Mouse (Mus musculus) midbrain, postnatal 0 days (tissue): ENCODE measurements around the gene Olfr243. TPM values are rescaled to one million over a fixed set of nuclear protein-coding genes. Genes with fewer than 3 reads are reported as not detected.
"Not testable (repeated sequence)": the region's sequence is repeated elsewhere in the genome, so short reads cannot be mapped to it uniquely, and the experiment has no call there.

Source experiments
- ATAC-seq: fragments of 200-750 bp; cut with Nextera tagmentation; 2 replicates; pipeline ENCODE4 v1.8.0; 2017; ENCODE audit warnings: moderate number of reproducible peaks, mild to moderate bottlenecking, moderate TSS enrichment, moderate library complexity; ENCODE audit not compliant: low FRiP score
- DNase-seq: peaks from one replicate; pipeline ENCODE4 v3.0.0-alpha.2; 2015; ENCODE audit warnings: low spot score
- H3K27ac ChIP-seq: fragments of 300-500 bp; sonication (generic); 2 replicates; pipeline ENCODE4 v1.5.1; 2014; ENCODE audit warnings: low read depth, mild to moderate bottlenecking, low read length, mixed read lengths
- H3K27me3 ChIP-seq: fragments of 300-500 bp; sonication (generic); 2 replicates; pipeline ENCODE4 v1.6.1; 2014; ENCODE audit warnings: low read length, control low read depth, mixed read lengths; ENCODE audit not compliant: insufficient read depth
- H3K36me3 ChIP-seq: fragments of 300-500 bp; sonication (generic); 2 replicates; pipeline ENCODE4 v1.6.1; 2014; ENCODE audit warnings: low read length, control low read depth, mixed read lengths; ENCODE audit not compliant: insufficient read depth
- H3K4me1 ChIP-seq: fragments of 300-500 bp; sonication (generic); 2 replicates; pipeline ENCODE4 v1.6.1; 2014; ENCODE audit warnings: mild to moderate bottlenecking, control low read depth, antibody characterized with exemption, low read length, mixed read lengths; ENCODE audit not compliant: insufficient read depth
- H3K4me2 ChIP-seq: fragments of 300-500 bp; sonication (generic); 2 replicates; pipeline ENCODE4 v1.6.1; 2014; ENCODE audit warnings: low read depth, mild to moderate bottlenecking, low read length, mixed read lengths; ENCODE audit not compliant: poor library complexity, severe bottlenecking
- H3K4me3 ChIP-seq: fragments of 300-500 bp; sonication (generic); 2 replicates; pipeline ENCODE4 v1.5.1; 2014; ENCODE audit warnings: low read depth, mild to moderate bottlenecking, low read length, moderate library complexity
- H3K9ac ChIP-seq: fragments of 300-500 bp; sonication (generic); replicated peaks from 2 replicates; pipeline ENCODE4 v1.6.1; 2014; ENCODE audit warnings: mild to moderate bottlenecking, low read length, moderate library complexity, mixed read lengths; ENCODE audit not compliant: poor library complexity, severe bottlenecking
- H3K9me3 ChIP-seq: fragments of 300-500 bp; sonication (generic); 2 replicates; pipeline ENCODE4 v1.6.1; 2016; ENCODE audit warnings: low read length, control low read depth
- CTCF ChIP-seq: IDR thresholded peaks from 2 replicates; pipeline ENCODE4 v1.5.1; 2016; ENCODE audit warnings: antibody characterized with exemption, mild to moderate bottlenecking
- WGBS: fragments of 180-500 bp; shearing (Covaris S2); extraction: QIAGEN DNeasy Blood & Tissue Kit; methylation state at CpG from one replicate; pipeline ENCODE4 v1.1.7; 2014; 5-methylcytosine and 5-hydroxymethylcytosine counted together
- polyA plus RNA-seq: library from polyadenylated mRNA; unstranded; fragments of >200 nt; fragmentation: Nextera tagmentation; extraction: Ambion mirVana; gene quantifications from 2 replicates; pipeline ENCODE4 v1.2.1, GENCODE M21; 2015
- total RNA-seq: library from RNA; depleted of rRNA; stranded (reverse); fragments of >200 nt; gene quantifications from 2 replicates; pipeline ENCODE4 v1.2.3, GENCODE M21; 2014; rRNA removed

The Olfr243 gene
- total RNA-seq: not detected in 2 replicates
- polyA plus RNA-seq: not detected in 2 replicates

DNA sequence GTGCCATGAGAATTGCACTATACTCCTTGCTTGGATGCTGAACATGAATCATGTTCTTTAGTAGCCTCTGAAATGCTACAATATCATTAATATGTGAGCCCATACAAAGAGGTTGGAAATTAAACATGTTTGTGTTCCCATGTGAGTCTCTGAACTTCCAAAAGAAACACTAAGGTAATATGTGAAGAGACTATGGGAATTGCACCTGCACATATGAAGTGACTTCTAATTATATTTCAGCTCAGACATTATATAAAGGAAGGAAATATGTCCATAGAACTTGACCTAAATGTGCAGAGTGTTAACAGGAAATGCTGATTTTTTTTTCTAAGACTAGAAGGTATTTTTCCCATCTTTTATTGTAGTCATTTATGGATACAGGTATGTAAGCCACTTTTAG lies at the start of gene Olfr243:
Gene Olfr243, plus strand, starts transcription at position 301 of the 400 bp plus-strand sequence.
- H3K4me2 ChIP-seq: no peak within 1 kb of the TSS
- no peak for ATAC-seq
- no peak for TF ChIP-seq CTCF
- no peak within 1 kb of the TSS for H3K9ac ChIP-seq
- DNase-seq: no peak
- no peaks in the 10 kb centered on the region for H3K9me3 ChIP-seq
- H3K4me3 ChIP-seq: no peak within 1 kb of the TSS
- H3K4me1 ChIP-seq: no peaks in the 10 kb centered on the region
- no peak within 1 kb of the TSS for H3K27ac ChIP-seq
- H3K27me3 ChIP-seq: no peaks in the 10 kb centered on the region
- H3K36me3 ChIP-seq: no peaks in the 10 kb centered on the region

DNA sequence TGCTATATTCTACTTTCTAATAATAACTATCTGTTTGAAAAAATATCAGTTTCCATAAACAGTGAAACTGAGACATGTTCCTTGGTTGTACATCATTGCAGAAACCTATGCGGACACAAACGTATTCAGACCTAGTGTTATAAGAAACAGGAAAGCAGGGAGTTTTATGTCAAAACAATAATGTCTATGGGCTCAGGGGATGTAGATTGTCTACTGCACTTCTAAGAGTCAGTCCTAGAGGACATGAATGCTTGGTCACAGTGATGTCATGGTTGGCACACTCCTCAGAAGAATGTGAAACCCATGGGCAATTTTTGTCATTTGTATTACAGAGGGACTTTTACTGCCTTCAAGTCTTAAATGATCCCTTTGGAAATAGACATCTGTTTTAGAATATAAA lies 43.4 kb upstream of the Olfr243 start, which contains the start of gene Olfr624:
Gene Olfr624, minus strand, starts transcription at position 101 of the 400 bp plus-strand sequence.
- DNase-seq: no peak
- no peaks in the 10 kb centered on the region for H3K9me3 ChIP-seq
- no peak within 1 kb of the TSS for H3K9ac ChIP-seq
- no peak within 1 kb of the TSS for H3K4me3 ChIP-seq
- H3K4me2 ChIP-seq: no peak within 1 kb of the TSS
- WGBS: 94% methylated on average over 2 of the region's 2 CpGs
- H3K27ac ChIP-seq: no peak within 1 kb of the TSS
- H3K36me3 ChIP-seq: no peaks in the 10 kb centered on the region
- no peaks in the 10 kb centered on the region for H3K27me3 ChIP-seq
- no peak for ATAC-seq
- no peaks in the 10 kb centered on the region for H3K4me1 ChIP-seq
- TF ChIP-seq CTCF: no peak

DNA sequence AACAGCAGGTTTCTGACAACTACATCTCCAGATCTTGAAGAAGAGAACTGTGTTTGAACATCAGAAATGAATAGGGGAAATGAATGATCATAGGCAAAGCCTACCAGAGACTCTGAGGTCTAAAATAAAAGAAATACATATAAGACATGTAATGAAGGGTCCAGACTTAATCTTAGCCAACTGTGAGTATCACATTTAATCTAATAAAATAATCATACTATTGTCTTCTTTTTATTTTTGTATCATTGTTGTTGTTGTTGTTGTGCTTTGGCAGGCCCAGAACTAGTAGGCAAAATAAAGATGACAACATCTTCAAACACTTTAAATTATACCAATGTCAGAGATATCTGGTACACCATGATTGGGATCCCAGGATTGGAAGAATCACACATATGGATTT lies 32.1 kb upstream of the Olfr243 start, which contains the start of gene Olfr625-ps1:
Gene Olfr625-ps1, plus strand, starts transcription at position 301 of the 400 bp plus-strand sequence.
- H3K4me2 ChIP-seq: no peak within 1 kb of the TSS
- ATAC-seq (no peak), DNase-seq (no peak)
- no peaks in the 10 kb centered on the region for H3K27me3 ChIP-seq
- H3K4me3 ChIP-seq: no peak within 1 kb of the TSS
- no peak within 1 kb of the TSS for H3K9ac ChIP-seq
- no peak for TF ChIP-seq CTCF
- H3K9me3 ChIP-seq: no peaks in the 10 kb centered on the region
- H3K4me1 ChIP-seq: no peaks in the 10 kb centered on the region
- no peak within 1 kb of the TSS for H3K27ac ChIP-seq
- H3K36me3 ChIP-seq: no peaks in the 10 kb centered on the region

DNA sequence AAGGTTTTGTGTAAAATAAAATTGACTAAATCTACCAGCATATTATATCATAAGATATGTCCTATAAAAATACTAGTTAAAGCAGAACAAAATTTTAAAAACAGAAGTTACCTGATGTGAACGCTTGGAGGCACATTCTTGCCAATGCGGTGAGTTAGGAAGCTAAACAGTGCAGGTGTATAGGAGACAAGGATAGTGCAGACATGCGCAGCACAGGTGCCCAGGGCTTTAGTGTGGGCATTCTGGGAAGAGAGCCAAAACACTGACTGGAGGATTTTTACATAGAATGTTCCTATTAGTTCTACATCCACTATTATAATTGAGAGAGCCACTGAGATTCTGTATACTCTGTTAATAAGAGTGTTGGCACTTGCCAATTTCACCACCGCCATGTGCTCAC lies 15.0 kb upstream of the Olfr243 start:
- WGBS: 82% methylated on average over 4 of the region's 4 CpGs
- H3K9ac ChIP-seq: no peak overlapping the region

DNA sequence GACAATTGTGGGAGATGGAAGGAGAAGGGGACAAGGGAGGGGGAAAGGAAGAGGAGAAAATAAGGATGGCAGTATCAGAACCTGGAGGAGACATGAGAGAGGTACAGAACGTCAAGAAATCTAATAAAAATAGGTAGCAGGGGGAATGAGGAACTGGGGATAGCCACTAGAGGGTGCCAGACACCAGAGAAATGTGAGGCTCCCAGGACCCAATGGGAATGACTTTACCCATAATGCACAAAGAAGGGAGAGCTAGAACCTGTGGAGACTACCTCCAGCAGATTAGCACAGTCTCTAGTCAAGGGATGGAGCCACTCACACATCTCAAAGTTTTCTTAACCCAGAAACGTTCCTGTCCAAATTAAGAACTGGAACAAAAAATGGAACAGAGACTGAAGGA lies 2.4 kb upstream of the Olfr243 start:
- no peak overlapping the region for H3K27ac ChIP-seq
- H3K9me3 ChIP-seq: no peaks in the 10 kb centered on the region
- no peak overlapping the region for H3K4me2 ChIP-seq
- no peaks in the 10 kb centered on the region for H3K4me1 ChIP-seq
- WGBS: 38% methylated on average over 2 of the region's 2 CpGs
- no peak overlapping the region for H3K9ac ChIP-seq
- no peak for DNase-seq
- ATAC-seq: no peak
- peak; percentile 24 for TF ChIP-seq CTCF
- no peaks in the 10 kb centered on the region for H3K36me3 ChIP-seq
- H3K4me3 ChIP-seq: no peak overlapping the region
- H3K27me3 ChIP-seq: no peaks in the 10 kb centered on the region

More for the DNA sequence above, 15.0 kb upstream of the Olfr243 start:
- H3K36me3 ChIP-seq: no peaks in the 10 kb centered on the region
- DNase-seq (peak; percentile 40), ATAC-seq (0 out of 2 replicates have a peak, but pooled peaks have one; percentile 54)
- H3K27me3 ChIP-seq: no peaks in the 10 kb centered on the region
- no peak overlapping the region for H3K4me3 ChIP-seq
- H3K4me1 ChIP-seq: no peaks in the 10 kb centered on the region
- H3K4me2 ChIP-seq: no peak overlapping the region
- H3K9me3 ChIP-seq: no peaks in the 10 kb centered on the region
- H3K27ac ChIP-seq: no peak overlapping the region
- no peak for TF ChIP-seq CTCF

DNA sequence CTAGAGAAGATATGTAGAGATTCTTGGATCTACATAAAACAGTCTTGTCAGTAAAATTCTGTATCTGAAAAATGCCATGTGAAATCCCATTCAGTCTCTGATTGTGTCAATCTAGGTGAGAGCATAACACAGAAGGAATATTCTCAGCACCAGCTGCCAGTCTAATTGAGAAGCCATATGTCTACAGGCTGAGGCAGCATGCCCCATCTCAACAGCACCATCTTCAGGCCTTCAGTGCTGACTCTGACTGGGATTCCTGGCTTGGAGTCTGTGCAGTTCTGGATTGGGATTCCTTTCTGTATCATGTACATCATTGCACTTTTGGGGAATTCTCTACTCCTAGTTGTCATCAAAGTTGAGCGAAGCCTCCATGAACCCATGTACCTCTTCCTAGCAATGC lies 1.9 kb downstream of the Olfr243 start:
- 90% methylated on average over 1 of the region's 1 CpGs for WGBS
- H3K4me3 ChIP-seq, H3K9ac ChIP-seq: not testable (repeated sequence)

More for the DNA sequence above, 1.9 kb downstream of the Olfr243 start:
- not testable (repeated sequence) for H3K27me3 ChIP-seq, H3K4me2 ChIP-seq, DNase-seq, H3K9me3 ChIP-seq, ATAC-seq, H3K36me3 ChIP-seq, H3K27ac ChIP-seq, H3K4me1 ChIP-seq
